Mouse (Mus musculus): Measurements from ENCODE around the gene Tigd3. TPM values are rescaled to one million over a fixed set of nuclear protein-coding genes. Genes with fewer than 3 reads are reported as not detected.

Tigd3 gene
- polyA plus RNA-seq, 1 experiment: 4.0 TPM

GRCm38 (mm10) chr19:5938516-5938915, 44.6 kb upstream of the Tigd3 start:
- 85% methylated on average over 6 of the region's 6 CpGs for WGBS

GRCm38 (mm10) chr19:5937836-5938406, 44.0 kb upstream of the Tigd3 start:
- H3K4me1 ChIP-seq (replicated peaks; ENCODE audit: control insufficient read depth, insufficient read depth, low read length): no peaks in the 10 kb centered on the region
- H3K27ac ChIP-seq (ENCODE audit: control insufficient read depth, insufficient read depth, low read length): no peak overlapping the region
- no peak for DNase-seq
- TF ChIP-seq CTCF (IDR thresholded peaks at IDR 0.05; ENCODE audit: borderline replicate concordance, control insufficient read depth, extremely low read depth, insufficient read depth, low read length, poor library complexity): no peak
- TF ChIP-seq POLR2A (IDR thresholded peaks at IDR 0.05; ENCODE audit: control insufficient read depth, extremely low read depth, insufficient read depth, low read length, poor library complexity): no peak
- no peak overlapping the region for H3K4me3 ChIP-seq (ENCODE audit: control insufficient read depth, insufficient read depth, low read length)
- 41% methylated on average over 14 of the region's 14 CpGs for WGBS
- H3K27me3 ChIP-seq (ENCODE audit: control insufficient read depth, insufficient read depth, low read length): no peaks in the 10 kb centered on the region
- H3K36me3 ChIP-seq (ENCODE audit: control insufficient read depth, insufficient read depth, low read length): peaks cover 7% of the 10 kb centered on the region

More at GRCm38 (mm10) chr19:5938516-5938915, 44.6 kb upstream of the Tigd3 start:
- H3K27ac ChIP-seq (ENCODE audit: control insufficient read depth, insufficient read depth, low read length): no peak overlapping the region
- no peaks in the 10 kb centered on the region for H3K4me1 ChIP-seq (replicated peaks; ENCODE audit: control insufficient read depth, insufficient read depth, low read length)
- H3K4me3 ChIP-seq (ENCODE audit: control insufficient read depth, insufficient read depth, low read length): no peak overlapping the region
- TF ChIP-seq POLR2A (IDR thresholded peaks at IDR 0.05; ENCODE audit: control insufficient read depth, extremely low read depth, insufficient read depth, low read length, poor library complexity) (no peak), CTCF (IDR thresholded peaks at IDR 0.05; ENCODE audit: borderline replicate concordance, control insufficient read depth, extremely low read depth, insufficient read depth, low read length, poor library complexity) (no peak)
- peaks cover 7% of the 10 kb centered on the region for H3K36me3 ChIP-seq (ENCODE audit: control insufficient read depth, insufficient read depth, low read length)
- DNase-seq: no peak
- no peaks in the 10 kb centered on the region for H3K27me3 ChIP-seq (ENCODE audit: control insufficient read depth, insufficient read depth, low read length)

GRCm38 (mm10) chr19:5937095-5937835, 43.3 kb upstream of the Tigd3 start:
- no peaks in the 10 kb centered on the region for H3K27me3 ChIP-seq (ENCODE audit: control insufficient read depth, insufficient read depth, low read length)
- TF ChIP-seq POLR2A (IDR thresholded peaks at IDR 0.05; ENCODE audit: control insufficient read depth, extremely low read depth, insufficient read depth, low read length, poor library complexity) (no peak), CTCF (IDR thresholded peaks at IDR 0.05; ENCODE audit: borderline replicate concordance, control insufficient read depth, extremely low read depth, insufficient read depth, low read length, poor library complexity) (no peak)
- 89% methylated on average over 21 of the region's 21 CpGs for WGBS
- no peak overlapping the region for H3K27ac ChIP-seq (ENCODE audit: control insufficient read depth, insufficient read depth, low read length)
- DNase-seq: no peak
- no peaks in the 10 kb centered on the region for H3K4me1 ChIP-seq (replicated peaks; ENCODE audit: control insufficient read depth, insufficient read depth, low read length)
- peaks cover 3% of the 10 kb centered on the region for H3K36me3 ChIP-seq (ENCODE audit: control insufficient read depth, insufficient read depth, low read length)
- no peak overlapping the region for H3K4me3 ChIP-seq (ENCODE audit: control insufficient read depth, insufficient read depth, low read length)

- no peak for DNase-seq
Measured at GRCm38 (mm10) chr19:5935691-5936090, 41.7 kb upstream of the Tigd3 start.

GRCm38 (mm10) chr19:5935266-5935665, 41.3 kb upstream of the Tigd3 start:
- Histone ChIP-seq H3K27me3 (ENCODE audit: control insufficient read depth, insufficient read depth, low read length) (no peaks in the 10 kb centered on the region), H3K27ac (ENCODE audit: control insufficient read depth, insufficient read depth, low read length) (no peak overlapping the region), H3K4me1 (replicated peaks; ENCODE audit: control insufficient read depth, insufficient read depth, low read length) (peaks cover 3% of the 10 kb centered on the region; the same call in 1 of the 2 replicates), H3K4me3 (ENCODE audit: control insufficient read depth, insufficient read depth, low read length) (no peak overlapping the region), H3K36me3 (ENCODE audit: control insufficient read depth, insufficient read depth, low read length) (no peaks in the 10 kb centered on the region)
- no peak for TF ChIP-seq CTCF (IDR thresholded peaks at IDR 0.05; ENCODE audit: borderline replicate concordance, control insufficient read depth, extremely low read depth, insufficient read depth, low read length, poor library complexity)
- DNase-seq: no peak
- 83% methylated on average over 3 of the region's 3 CpGs for WGBS

More at GRCm38 (mm10) chr19:5935691-5936090, 41.7 kb upstream of the Tigd3 start:
- Histone ChIP-seq H3K27ac (ENCODE audit: control insufficient read depth, insufficient read depth, low read length) (no peak overlapping the region), H3K4me1 (replicated peaks; ENCODE audit: control insufficient read depth, insufficient read depth, low read length) (peaks cover 3% of the 10 kb centered on the region; the same call in 1 of the 2 replicates), H3K36me3 (ENCODE audit: control insufficient read depth, insufficient read depth, low read length) (no peaks in the 10 kb centered on the region), H3K4me3 (ENCODE audit: control insufficient read depth, insufficient read depth, low read length) (no peak overlapping the region), H3K27me3 (ENCODE audit: control insufficient read depth, insufficient read depth, low read length) (no peaks in the 10 kb centered on the region)
- TF ChIP-seq CTCF (IDR thresholded peaks at IDR 0.05; ENCODE audit: borderline replicate concordance, control insufficient read depth, extremely low read depth, insufficient read depth, low read length, poor library complexity) (no peak), POLR2A (IDR thresholded peaks at IDR 0.05; ENCODE audit: control insufficient read depth, extremely low read depth, insufficient read depth, low read length, poor library complexity) (no peak)
- WGBS: 80% methylated on average over 5 of the region's 5 CpGs

- 67% methylated on average over 14 of the region's 14 CpGs for WGBS
- H3K27ac ChIP-seq (ENCODE audit: control insufficient read depth, insufficient read depth, low read length): no peak overlapping the region
- no peak overlapping the region for H3K4me3 ChIP-seq (ENCODE audit: control insufficient read depth, insufficient read depth, low read length)
- no peak for TF ChIP-seq CTCF (IDR thresholded peaks at IDR 0.05; ENCODE audit: borderline replicate concordance, control insufficient read depth, extremely low read depth, insufficient read depth, low read length, poor library complexity)
- TF ChIP-seq POLR2A (IDR thresholded peaks at IDR 0.05; ENCODE audit: control insufficient read depth, extremely low read depth, insufficient read depth, low read length, poor library complexity): no peak
- no peaks in the 10 kb centered on the region for H3K27me3 ChIP-seq (ENCODE audit: control insufficient read depth, insufficient read depth, low read length)
- no peaks in the 10 kb centered on the region for H3K36me3 ChIP-seq (ENCODE audit: control insufficient read depth, insufficient read depth, low read length)
- no peak for DNase-seq
- peaks cover 15% of the 10 kb centered on the region for H3K4me1 ChIP-seq (replicated peaks; ENCODE audit: control insufficient read depth, insufficient read depth, low read length)
Measured at GRCm38 (mm10) chr19:5929634-5930596, 36.0 kb upstream of the Tigd3 start.
